Mouse (Mus musculus) megakaryocyte, adult 5-6 weeks (primary cell): ENCODE data around the gene Enpp3. TPM values are rescaled to one million over a fixed set of nuclear protein-coding genes. Genes with fewer than 3 reads are reported as not detected.

Experiments
- ATAC-seq: 2 replicates; pipeline ENCODE4 v1.8.0; 2016; ENCODE audit warnings: mild to moderate bottlenecking, inconsistent platforms; ENCODE audit not compliant: poor library complexity, severe bottlenecking
- total RNA-seq, 2 experiments: library from RNA; stranded (forward) in 1 of 2; stranded (reverse) in 1 of 2; fragments of 153-499, 151-499 nt in 1 of 2; fragments of 221-1000, 200-1000 nt in 1 of 2; gene quantifications; 2 replicates each; pipeline versions ENCODE4 v1.2.3 to v1.2.4; 2015 to 2017

Gene Enpp3
- total RNA-seq, 2 experiments from 2014 or later = not detected

DNA sequence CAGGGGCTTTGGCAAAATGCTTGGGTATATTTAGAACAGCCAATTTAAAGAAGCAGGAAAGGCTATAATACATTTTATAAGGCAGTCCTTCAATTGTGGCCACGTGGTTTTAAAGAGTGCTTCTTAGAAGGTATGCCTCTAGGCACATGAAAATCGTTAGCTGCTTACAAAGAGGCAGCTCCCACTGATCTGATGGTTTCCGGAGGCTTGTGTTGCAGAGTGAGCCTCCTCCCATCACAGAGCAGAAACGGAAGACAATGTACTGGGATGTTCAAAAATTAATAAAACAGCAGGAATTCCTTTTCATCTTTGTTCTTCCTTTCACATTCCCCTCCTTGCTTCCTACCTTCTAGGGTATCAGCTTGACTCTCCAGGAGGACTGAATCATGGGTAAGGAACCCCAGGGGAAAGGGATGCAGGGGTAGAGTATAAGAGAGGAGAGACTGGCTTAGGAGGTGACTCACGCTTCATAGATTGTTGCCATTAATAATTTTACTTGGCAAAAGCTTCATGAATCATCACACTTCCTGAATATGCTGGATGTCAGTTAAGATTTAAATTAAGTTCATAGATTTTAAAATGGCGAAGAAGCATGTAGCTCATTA, 77.4 kb downstream of the Enpp3 start:
- ATAC-seq = no peak

DNA sequence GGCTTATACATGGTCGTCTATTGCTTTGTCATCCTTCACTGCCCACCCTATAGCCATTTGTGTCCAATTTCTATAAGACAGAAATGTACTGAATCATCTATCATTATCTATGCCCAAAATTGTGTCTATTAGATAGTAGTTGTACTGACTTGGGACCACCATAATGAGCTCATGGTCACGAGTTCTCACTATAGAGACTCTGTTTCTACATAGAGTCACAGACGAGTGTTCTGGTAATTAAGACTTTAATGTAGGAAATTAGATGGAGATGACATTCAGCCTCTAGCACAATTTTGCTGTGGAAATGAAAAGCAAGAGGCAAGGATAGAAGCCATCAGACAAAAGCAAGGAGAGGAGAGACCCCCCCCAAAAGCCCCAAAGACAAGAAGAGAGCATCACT, 78.0 kb downstream of the Enpp3 start:
- no peak for ATAC-seq

DNA sequence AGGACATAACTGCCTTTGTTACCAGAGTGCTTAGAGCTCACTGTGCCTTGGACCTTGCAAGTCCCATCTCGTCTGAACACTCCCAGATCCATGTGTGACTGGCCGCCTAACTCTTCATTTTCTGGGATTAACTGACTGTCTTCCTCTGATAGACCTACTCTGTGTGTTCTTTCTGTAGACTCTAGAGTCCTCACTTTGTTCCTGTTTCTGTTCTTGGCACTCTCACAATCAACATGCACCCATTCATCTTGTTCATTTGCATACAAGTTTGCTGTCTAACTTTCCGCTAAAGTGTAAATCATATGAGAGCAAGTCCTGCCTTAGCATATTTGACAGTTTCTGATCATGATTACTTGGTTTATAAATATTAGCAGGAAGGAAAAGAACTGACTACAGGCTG, 79.4 kb downstream of the Enpp3 start:
- ATAC-seq = no peak

DNA sequence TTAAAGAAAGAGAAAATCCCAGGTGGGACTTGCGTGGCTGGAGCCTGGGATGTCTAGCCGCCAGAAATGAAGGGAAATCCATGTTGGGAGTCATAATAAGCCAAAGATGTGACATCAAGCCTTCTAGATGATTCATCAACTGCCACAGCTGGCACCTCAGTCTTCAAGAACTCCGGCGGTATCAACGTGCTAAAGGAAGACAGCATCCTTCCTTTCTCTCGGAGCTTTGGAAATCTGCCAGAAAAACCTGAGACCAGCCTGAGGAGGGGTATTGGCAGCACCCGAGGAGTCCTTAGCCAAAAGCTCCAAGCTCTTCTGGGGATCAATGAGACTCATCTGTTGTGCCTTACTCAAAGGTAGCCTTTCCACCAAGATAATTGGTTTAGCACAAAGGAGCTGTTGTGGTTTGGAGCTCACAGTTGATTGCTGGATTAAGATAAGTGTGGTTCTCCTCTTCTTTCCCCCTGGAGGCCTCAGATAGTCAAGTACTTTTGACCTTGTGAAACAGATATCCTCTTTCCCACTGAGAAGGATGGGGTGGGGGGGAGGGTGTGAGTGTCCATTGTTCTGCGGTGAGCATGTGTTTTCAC, 84.2 kb downstream of the Enpp3 start:
- no peak for ATAC-seq

DNA sequence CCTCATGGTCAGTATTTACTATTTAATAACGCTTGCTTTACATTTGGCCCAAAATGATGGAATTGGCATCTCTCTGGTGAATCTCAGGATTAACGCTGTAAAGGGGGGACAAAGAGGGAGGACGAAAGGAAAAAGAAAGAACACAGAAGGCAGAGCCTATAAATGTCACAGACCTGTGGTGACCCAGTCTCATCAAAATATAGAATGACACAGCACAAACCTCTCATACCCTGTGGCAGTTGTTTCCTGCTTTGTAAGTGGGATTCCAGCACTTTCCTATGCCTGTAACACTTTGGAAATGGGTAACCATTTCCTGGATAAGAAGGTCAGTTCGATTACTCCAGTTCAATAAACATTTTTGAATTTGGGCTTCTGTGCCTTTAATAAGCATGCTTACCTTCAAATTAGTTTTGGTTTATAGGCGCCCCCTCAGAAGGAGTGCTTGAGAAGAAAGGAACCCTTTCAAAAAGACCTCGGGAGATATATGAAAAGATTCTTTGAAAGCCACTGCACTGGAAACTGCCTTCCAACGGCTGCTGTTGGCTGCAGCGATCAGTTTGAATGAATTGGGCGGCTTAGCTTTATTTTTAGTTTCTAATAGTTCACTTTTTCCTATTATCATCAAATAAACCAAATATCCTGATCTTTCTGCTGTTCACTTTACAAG, 87.6 kb downstream of the Enpp3 start:
- ATAC-seq = no peak

DNA sequence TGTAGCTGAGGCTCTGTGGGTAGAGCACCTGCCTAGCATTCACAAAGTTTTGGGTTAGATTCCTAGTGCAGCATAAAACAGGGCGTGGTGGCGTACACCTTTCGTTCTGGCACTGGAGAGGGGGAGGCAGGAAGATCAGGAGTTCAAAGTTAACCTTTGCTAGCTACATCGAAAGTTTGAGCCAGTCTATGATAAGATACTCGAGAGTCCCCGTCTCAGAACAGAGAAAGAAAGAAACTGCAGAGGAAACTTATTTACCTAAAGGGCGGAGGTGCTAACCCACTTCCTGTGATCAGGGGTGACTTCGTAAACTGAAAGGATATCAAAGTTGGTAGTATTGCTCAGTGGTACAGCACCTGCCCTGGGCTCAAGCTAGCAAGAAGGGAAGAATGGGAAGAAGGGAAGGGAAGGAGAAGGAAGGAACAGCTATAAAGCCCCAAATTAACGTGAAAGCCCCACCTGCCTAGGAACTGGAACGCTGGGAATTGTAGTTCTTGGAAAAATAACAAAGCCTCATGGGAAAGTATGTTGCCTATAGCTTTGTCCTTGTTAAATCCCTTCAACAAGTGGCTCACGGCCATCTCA, 88.3 kb downstream of the Enpp3 start:
- peak; percentile 86 for ATAC-seq

DNA sequence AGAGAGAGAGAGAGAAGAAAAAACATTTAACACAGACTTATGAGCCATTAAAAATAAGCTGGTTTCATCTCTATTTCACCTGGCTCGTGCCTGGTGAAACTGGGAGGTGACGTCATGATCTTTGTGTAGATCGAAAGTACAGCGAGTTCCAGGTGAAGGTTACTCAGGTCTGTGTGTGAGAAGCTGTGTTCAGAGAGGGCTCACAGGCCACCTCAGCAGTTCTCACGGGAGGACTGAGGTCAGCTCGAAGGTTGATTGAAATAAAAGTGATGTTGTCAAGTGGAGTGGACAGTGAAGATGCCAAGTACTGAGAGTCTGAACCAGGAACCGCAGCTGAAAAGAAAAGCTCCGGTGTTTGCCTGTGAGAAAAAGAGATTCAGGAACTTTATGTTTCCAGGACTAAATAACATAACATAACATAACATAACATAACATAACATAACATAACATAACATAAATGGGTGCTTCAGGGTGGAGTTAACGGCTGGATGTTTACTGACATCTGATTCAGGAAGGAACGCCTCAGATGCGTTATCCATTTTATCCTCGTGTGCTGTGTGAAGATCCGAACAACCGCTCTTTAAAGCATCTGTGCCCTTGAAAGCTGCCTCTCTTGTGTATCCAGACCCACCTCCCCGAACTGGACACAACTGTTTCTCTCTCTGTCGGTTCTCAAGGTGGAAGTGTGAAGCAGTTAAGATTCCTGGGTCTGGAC, 88.9 kb downstream of the Enpp3 start:
- ATAC-seq = peak; percentile 7; the same call in 1 of the 2 replicates

DNA sequence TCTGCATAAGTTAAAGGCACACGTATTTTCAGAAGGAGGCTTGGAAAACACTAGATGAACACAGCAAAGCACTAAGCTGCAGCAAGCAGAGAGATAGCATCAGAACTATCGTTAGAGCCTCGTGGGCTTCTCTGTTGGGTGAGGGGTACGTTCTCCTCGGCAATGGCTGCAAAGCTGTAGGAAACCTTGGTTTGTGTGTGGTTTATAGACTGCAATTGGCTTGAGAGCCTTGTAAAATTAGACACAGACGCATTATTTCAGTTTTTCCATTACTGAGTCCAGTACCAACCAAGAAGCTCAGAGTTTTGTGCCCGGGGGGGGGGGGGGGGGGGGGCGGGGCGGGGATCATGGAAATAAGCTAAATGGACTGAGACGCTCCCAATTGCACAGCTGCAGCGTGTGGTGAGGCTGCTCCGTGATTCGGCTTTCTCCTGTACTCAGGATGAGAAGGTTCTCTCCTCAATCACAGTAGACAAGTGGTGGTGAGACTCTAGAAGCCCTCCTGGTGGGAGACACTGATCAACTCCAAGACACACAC, 99.6 kb downstream of the Enpp3 start:
- ATAC-seq = no peak

DNA sequence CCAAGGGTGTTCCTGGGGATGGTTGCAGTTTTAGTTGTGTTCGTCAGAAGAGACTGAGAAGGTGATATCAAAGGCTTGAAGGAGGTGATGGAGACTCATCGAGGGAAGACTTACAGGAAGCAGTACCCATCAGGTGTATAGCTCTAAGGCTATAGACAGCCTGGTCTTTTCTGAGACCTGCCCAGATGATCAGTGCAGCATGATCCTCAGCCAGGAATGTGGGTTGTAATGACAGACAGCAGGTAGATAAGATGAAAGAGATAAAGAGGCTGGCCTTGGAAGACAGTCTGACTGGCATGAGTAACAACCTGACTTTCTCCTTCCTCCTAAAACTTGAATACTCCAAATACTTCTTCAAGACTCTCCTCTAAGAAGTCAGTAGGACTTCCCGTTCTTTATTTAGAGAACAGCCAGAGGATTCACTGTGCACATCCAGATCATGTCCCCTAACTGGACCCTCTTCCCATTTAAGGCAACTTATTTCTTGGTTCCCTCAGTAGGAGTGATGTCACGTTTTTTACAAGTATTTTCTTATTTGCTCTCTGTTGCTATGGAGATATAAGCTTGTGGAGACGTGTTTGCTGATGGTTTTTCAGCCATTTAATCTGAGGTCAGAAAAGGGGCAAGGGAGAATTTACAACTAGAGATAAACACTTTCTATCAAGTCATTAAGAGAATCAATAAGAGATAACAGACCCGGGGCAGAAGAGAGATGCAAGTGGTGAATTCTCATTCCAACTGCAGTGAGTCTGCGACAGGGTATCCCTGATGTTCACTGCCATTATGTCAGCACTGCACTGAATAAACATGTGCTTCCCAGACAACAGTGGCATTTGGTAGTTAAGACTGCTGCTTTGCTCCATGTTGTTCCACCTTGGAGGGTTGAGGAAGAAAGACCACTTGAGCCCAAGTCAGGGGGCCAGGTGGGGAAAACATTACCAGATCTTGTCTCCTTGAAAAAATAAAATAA, 101.1 kb downstream of the Enpp3 start:
- no peak for ATAC-seq

DNA sequence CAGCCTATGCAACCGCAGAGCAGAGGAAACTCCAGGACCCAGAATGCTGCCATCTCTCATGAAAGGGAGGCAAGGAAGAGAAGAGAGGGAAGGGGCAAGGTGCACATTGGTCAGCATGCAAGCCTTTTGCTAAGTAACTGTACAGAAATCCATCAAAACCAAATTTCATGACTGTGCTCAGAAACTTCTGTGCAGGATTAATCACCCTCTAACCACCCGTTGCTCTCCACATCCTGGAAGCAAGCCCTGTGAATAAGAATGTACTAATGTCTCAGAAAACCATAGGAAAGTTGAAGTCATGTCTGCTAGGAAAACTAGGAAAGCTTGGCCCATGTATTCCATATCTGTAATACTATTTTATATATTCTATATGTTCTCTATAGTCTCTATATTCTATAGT, 103.5 kb downstream of the Enpp3 start:
- ATAC-seq = no peak

DNA sequence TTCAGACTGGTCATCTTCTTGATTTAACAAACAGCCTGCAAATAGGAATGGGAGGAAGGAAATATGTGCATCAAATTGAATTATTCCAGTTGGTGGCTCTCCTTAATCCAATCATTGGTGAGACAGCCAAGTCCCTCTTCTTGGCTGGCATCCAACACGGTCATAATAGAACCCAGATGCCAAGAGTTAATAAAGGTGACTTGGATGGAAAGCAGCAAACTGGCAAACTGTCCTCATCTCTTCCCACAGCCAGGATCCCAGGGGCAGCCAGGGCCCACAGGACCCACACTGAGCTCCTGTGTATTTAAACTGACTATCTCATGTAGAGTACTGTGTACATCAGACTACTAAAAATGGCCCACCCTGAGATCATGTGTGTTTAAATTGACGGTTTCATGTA, 104.2 kb downstream of the Enpp3 start:
- ATAC-seq = no peak

DNA sequence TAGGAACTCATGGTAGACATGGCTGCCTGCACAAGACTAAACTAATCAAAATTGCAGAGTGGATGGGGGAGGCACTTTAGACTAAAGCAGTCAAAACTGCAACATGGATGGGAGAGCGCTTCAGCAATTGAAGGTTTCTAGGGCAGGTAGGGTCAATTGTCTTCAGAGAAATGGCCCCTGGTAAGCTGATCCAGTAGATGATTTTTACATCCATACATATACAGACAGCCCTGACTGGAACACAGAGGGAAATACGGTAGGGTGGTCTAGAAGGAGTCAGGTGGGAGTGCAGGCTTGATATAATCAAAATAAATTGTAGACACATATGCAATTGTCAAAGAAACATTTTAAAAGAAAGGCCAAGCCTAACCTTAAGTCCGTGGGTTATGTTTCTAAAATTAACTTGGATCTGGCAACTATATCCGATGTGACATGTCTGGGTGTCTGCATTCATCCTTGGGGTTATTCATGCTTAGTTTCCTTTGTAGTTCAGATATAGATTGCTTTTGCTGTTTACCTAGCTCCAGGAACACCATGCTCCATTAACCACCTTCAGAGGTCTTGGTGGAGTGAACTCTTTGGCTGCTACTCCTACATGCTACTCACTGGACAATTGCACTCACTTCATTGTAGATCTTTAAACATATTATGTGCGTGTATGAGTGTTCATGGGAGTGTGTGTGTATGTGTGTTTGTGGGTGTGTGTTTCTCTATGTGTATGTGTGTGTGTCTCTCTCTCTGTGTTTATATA, 107.4 kb downstream of the Enpp3 start:
- ATAC-seq = no peak

DNA sequence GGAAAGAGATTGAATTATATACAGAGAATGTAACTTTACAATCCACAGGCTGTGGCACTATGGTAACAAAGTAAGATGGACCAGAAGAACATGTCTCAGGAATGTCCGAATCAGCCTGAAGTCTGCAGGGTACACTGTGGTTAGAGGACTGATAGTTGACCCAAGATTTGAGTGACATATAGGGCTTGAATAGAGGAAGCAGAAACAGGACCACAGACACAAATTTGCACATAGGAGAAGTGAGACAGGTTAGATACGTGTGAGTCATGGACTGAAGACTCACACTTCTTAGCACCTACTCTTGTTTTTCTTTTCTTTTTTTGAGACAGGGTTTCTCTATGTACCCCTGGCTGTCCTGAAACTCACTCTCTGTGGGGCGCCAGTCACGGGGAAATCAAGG, 115.1 kb downstream of the Enpp3 start:
- peak; percentile 49 for ATAC-seq

DNA sequence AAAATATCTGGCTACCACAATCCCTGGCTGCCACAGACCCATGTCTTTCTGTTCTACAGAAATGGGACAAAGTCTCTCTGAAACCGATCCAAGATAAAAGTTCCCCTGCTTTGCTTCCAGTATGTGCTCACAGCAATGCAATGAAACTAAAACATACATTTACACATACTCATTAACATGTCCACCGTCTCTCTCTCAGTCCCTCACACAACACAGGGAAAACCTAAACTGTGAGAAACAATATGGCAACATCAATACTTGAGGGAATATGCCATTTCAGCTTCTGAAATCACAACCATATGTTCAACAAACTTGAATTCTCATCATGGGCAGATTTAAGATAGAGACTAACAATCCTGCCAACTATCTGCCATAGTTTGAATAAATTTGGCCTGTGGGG, 117.4 kb downstream of the Enpp3 start:
- no peak for ATAC-seq

Other genes starting within 250 kb of the Enpp3 start
- 0.36 TPM in 1 of 2 replicates, not detected in the other for gene Ccn2, start 247.4 kb downstream of the Enpp3 start, total RNA-seq (2015)
- gene Ccn2, start 247.4 kb downstream of the Enpp3 start, total RNA-seq (2017) = 0.12 TPM in 1 of 2 replicates, not detected in the other
- gene Enpp1, start 130.7 kb downstream of the Enpp3 start, total RNA-seq (2015) = 0.64 and 0.83 TPM in 2 replicates
- 0.26 and 1.2 TPM in 2 replicates for gene Enpp1, start 130.7 kb downstream of the Enpp3 start, total RNA-seq (2017)
- 11.6 and 12.1 TPM in 2 replicates for gene Med23, start 27.2 kb upstream of the Enpp3 start, total RNA-seq (2015)
- gene Med23, start 27.2 kb upstream of the Enpp3 start, total RNA-seq (2017) = 24.2 and 24.8 TPM in 2 replicates
- 0.09 and 0.39 TPM in 2 replicates for gene Arg1, start 84.7 kb upstream of the Enpp3 start, total RNA-seq (2015)
- gene Arg1, start 84.7 kb upstream of the Enpp3 start, total RNA-seq (2017) = 1.1 TPM in 1 of 2 replicates, not detected in the other